Comparison of ENCODE assay signal across 14 mouse cellular contexts in the genomic region with DNA sequence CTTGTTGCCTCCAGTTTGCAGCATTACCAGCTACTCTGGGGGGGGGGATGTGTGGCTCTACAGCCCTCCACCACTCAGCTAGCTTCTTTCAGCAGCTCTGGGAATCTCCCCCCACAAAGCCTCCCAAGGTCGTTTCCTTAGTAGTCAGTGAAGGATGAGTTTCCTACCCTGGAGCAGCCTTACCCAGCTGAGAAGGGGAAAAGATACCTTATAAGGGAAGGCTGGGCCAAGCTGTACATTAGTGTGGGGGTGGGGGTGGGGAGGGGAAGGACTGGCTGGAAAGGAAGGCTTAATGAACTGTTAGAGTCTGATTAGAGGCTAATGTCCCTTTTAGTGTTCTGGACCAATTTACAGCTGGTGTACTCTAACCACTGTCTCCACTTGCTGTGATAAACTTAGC.
DNase-seq lines count a peak whose midpoint lies in the region; ATAC-seq and TF ChIP-seq lines count a peak whose summit lies in the region.
"Had no signal": no experiment of that assay in that cellular context is flagged by ENCODE, and none has a peak within 500 bp of the region (broad histone marks: within the 10 kb centered on the region; RNA-seq: fewer than 3 reads in every experiment).

No protein-coding gene starts in this region.

- no peak overlapping the region for H3K4me3 ChIP-seq in liver, postnatal 0 days (ENCODE audit: low read depth, low read length)
- no peak overlapping the region for H3K4me3 ChIP-seq in hindbrain, embryonic 12.5 days
- no peak overlapping the region for H3K4me3 ChIP-seq in neural tube, embryonic 14.5 days (ENCODE audit: low read depth, low read length)
- H3K4me3 ChIP-seq: midbrain, embryonic 12.5 days; neural tube, embryonic 12.5 days had no signal

- H3K9ac ChIP-seq in liver, postnatal 0 days (replicated peaks), result no peak overlapping the region
- no peak overlapping the region for H3K9ac ChIP-seq in hindbrain, embryonic 12.5 days
- H3K9ac ChIP-seq in neural tube, embryonic 14.5 days (replicated peaks; ENCODE audit: low read depth, low read length), result no peak overlapping the region
- H3K9ac ChIP-seq: midbrain, embryonic 12.5 days; neural tube, embryonic 12.5 days had no signal

- no peaks in the 10 kb centered on the region for H3K36me3 ChIP-seq in liver, postnatal 0 days (replicated peaks; ENCODE audit: insufficient read depth, low read length)
- H3K36me3 ChIP-seq in hindbrain, embryonic 12.5 days, result no peaks in the 10 kb centered on the region
- no peaks in the 10 kb centered on the region for H3K36me3 ChIP-seq in neural tube, embryonic 14.5 days (ENCODE audit: control insufficient read depth, insufficient read depth, low read length)
- H3K36me3 ChIP-seq: neural tube, embryonic 12.5 days had no signal

- no peak for ATAC-seq in liver, postnatal 0 days
- ATAC-seq in hindbrain, embryonic 12.5 days (ENCODE audit: low FRiP score), result 0 out of 2 replicates have a peak, but pooled peaks have one; percentile 21
- ATAC-seq in neural tube, embryonic 14.5 days (ENCODE audit: low read depth), result peak; percentile 44; the same call in 1 of the 2 replicates

- H3K27ac ChIP-seq in liver, postnatal 0 days (ENCODE audit: low read depth), result no peak overlapping the region
- H3K27ac ChIP-seq in hindbrain, embryonic 12.5 days, result no peak overlapping the region
- H3K27ac ChIP-seq in neural tube, embryonic 14.5 days (ENCODE audit: low read depth, low read length), result no peak overlapping the region
- H3K27ac ChIP-seq: midbrain, embryonic 12.5 days; neural tube, embryonic 12.5 days had no signal

- H3K4me2 ChIP-seq in liver, postnatal 0 days (ENCODE audit: low read depth, low read length), result no peak overlapping the region
- H3K4me2 ChIP-seq in hindbrain, embryonic 12.5 days (replicated peaks), result no peak overlapping the region
- H3K4me2 ChIP-seq in neural tube, embryonic 14.5 days (ENCODE audit: low read depth, low read length), result no peak overlapping the region
- H3K4me2 ChIP-seq: midbrain, embryonic 12.5 days; neural tube, embryonic 12.5 days had no signal

- no peaks in the 10 kb centered on the region for H3K9me3 ChIP-seq in liver, postnatal 0 days (ENCODE audit: low read length)
- H3K9me3 ChIP-seq in hindbrain, embryonic 12.5 days (replicated peaks), result no peaks in the 10 kb centered on the region
- H3K9me3 ChIP-seq in neural tube, embryonic 14.5 days (ENCODE audit: control insufficient read depth, low read length), result no peaks in the 10 kb centered on the region
- H3K9me3 ChIP-seq: midbrain, embryonic 12.5 days; neural tube, embryonic 12.5 days had no signal

- DNase-seq in liver, result peak; percentile 12
- DNase-seq in liver, postnatal 0 days, result no peak
- peak; percentile 53 for DNase-seq in embryo, embryonic 11 days
- no peak for DNase-seq in retina, postnatal 1 day
- DNase-seq in layer of hippocampus, adult 11-12 months (ENCODE audit: low spot score), result no peak
- DNase-seq in yolk sac, embryonic 10.5 days (ENCODE audit: low spot score), result no peak
- DNase-seq: adrenal gland, postnatal 25 days; cerebellum, adult 11 months; heart, adult 11 months; right cerebral cortex, postnatal 25 days had no signal

- WGBS in liver, postnatal 0 days (ENCODE audit: insufficient replicate concordance), result 17% methylated on average over 1 of the region's 1 CpGs
- WGBS in hindbrain, embryonic 12.5 days, result 6% methylated on average over 1 of the region's 1 CpGs
- WGBS in neural tube, embryonic 14.5 days, result 0% methylated on average over 1 of the region's 1 CpGs

- no peaks in the 10 kb centered on the region for H3K27me3 ChIP-seq in liver, postnatal 0 days (ENCODE audit: insufficient read depth, low read length)
- no peaks in the 10 kb centered on the region for H3K27me3 ChIP-seq in hindbrain, embryonic 12.5 days
- no peaks in the 10 kb centered on the region for H3K27me3 ChIP-seq in neural tube, embryonic 14.5 days (ENCODE audit: control insufficient read depth, insufficient read depth, low read length)
- H3K27me3 ChIP-seq: midbrain, embryonic 12.5 days; neural tube, embryonic 12.5 days had no signal

- no peak for TF ChIP-seq EP300 in liver, postnatal 0 days (IDR thresholded peaks at IDR 0.05; ENCODE audit: low read depth)

- TF ChIP-seq CTCF in liver, postnatal 0 days (IDR thresholded peaks at IDR 0.05; ENCODE audit: low read depth), result no peak

- peaks cover 4% of the 10 kb centered on the region; the same call in 1 of the 2 replicates for H3K4me1 ChIP-seq in liver, postnatal 0 days (ENCODE audit: insufficient read depth)
- peaks cover 16% of the 10 kb centered on the region for H3K4me1 ChIP-seq in hindbrain, embryonic 12.5 days
- H3K4me1 ChIP-seq in neural tube, embryonic 14.5 days (ENCODE audit: control insufficient read depth, insufficient read depth, low read length), result no peaks in the 10 kb centered on the region

Comparison
In these comparisons a context has a peak if more than half of its experiments do, and no peak if none do; other contexts are left out.
1. DNase-seq: peak in liver (single experiment) and embryo, embryonic 11 days (single experiment); none in liver, postnatal 0 days (single experiment), retina, postnatal 1 day (single experiment), layer of hippocampus, adult 11-12 months (single experiment) and yolk sac, embryonic 10.5 days (single experiment).